Mouse (Mus musculus) embryonic facial prominence, embryonic 15.5 days (tissue): ENCODE measurements around the gene Mrgprg. TPM values are rescaled to one million over a fixed set of nuclear protein-coding genes. Genes with fewer than 3 reads are reported as not detected.

Experiments used
- ATAC-seq: fragments of 200-750 bp; cut with Nextera tagmentation; 2 replicates; pipeline ENCODE4 v1.8.0; 2017; ENCODE audit warnings: low read depth, moderate TSS enrichment; ENCODE audit not compliant: insufficient number of reproducible peaks, low FRiP score, low TSS enrichment
- H3K27ac ChIP-seq: fragments of 300-500 bp; sonication (generic); replicated peaks from 2 replicates; pipeline ENCODE4 v1.5.1; 2015; ENCODE audit warnings: mild to moderate bottlenecking, inconsistent platforms
- H3K27me3 ChIP-seq: fragments of 300-500 bp; sonication (generic); 2 replicates; pipeline ENCODE4 v1.6.1; 2015; ENCODE audit warnings: inconsistent platforms
- H3K36me3 ChIP-seq: fragments of 300-500 bp; sonication (generic); 2 replicates; pipeline ENCODE4 v1.6.1; 2015; ENCODE audit warnings: mild to moderate bottlenecking, inconsistent platforms
- H3K4me1 ChIP-seq: fragments of 300-500 bp; sonication (generic); 2 replicates; pipeline ENCODE4 v1.6.1; 2015; ENCODE audit warnings: inconsistent platforms
- H3K4me2 ChIP-seq: fragments of 300-500 bp; sonication (generic); replicated peaks from 2 replicates; pipeline ENCODE4 v1.6.1; 2015; ENCODE audit warnings: mild to moderate bottlenecking, inconsistent platforms
- H3K4me3 ChIP-seq: fragments of 300-500 bp; sonication (generic); replicated peaks from 2 replicates; pipeline ENCODE4 v1.5.1; 2015; ENCODE audit warnings: mild to moderate bottlenecking, inconsistent platforms
- H3K9ac ChIP-seq: fragments of 300-500 bp; sonication (generic); 2 replicates; pipeline ENCODE4 v1.6.1; 2015; ENCODE audit warnings: inconsistent platforms
- H3K9me3 ChIP-seq: fragments of 300-500 bp; sonication (generic); replicated peaks from 2 replicates; pipeline ENCODE4 v1.6.1; 2016; ENCODE audit warnings: inconsistent platforms
- WGBS: fragments of 180-500 bp; shearing (Covaris S2); methylation state at CpG from one replicate; pipeline ENCODE4 v1.1.7; 2015; 5-methylcytosine and 5-hydroxymethylcytosine counted together
- polyA plus RNA-seq: library from polyadenylated mRNA; unstranded; fragments of >200 nt; fragmentation: Nextera tagmentation; extraction: Ambion mirVana; gene quantifications from 2 replicates; pipeline ENCODE4 v1.2.1, GENCODE M21; 2015

Mrgprg gene
- not detected in 2 replicates for polyA plus RNA-seq

DNA sequence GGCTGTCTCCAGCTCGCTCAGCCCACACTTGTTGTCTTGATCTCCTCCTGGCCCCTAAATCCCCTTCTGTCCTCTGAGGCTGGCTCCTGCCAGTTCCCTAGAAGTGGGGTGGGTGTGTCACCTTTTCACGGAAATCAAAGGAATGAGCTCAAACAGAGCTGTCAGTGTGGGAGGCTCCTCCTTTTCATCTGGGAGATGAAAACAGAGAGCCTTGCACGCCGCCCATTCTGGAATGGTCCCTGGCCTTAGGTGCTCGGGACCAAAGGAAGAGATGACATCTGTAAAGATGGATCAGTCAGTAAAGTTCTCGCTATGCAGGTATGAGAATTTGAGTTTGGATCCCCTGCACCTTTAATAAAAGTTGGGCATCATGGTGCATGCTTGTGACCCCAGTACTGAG lies at the start of gene Mrgprg:
Gene Mrgprg (minus strand): TSS at position 101 of the 400 bp plus-strand sequence.
- H3K4me2 ChIP-seq, result no peak within 1 kb of the TSS
- peaks cover 27% of the 10 kb centered on the region for H3K27me3 ChIP-seq
- no peak within 1 kb of the TSS for H3K9ac ChIP-seq
- no peaks in the 10 kb centered on the region for H3K36me3 ChIP-seq
- H3K9me3 ChIP-seq, result no peaks in the 10 kb centered on the region
- H3K27ac ChIP-seq, result no peak within 1 kb of the TSS
- no peaks in the 10 kb centered on the region for H3K4me1 ChIP-seq
- ATAC-seq, result no peak
- WGBS, result 37% methylated on average over 6 of the region's 6 CpGs
- no peak within 1 kb of the TSS for H3K4me3 ChIP-seq

DNA sequence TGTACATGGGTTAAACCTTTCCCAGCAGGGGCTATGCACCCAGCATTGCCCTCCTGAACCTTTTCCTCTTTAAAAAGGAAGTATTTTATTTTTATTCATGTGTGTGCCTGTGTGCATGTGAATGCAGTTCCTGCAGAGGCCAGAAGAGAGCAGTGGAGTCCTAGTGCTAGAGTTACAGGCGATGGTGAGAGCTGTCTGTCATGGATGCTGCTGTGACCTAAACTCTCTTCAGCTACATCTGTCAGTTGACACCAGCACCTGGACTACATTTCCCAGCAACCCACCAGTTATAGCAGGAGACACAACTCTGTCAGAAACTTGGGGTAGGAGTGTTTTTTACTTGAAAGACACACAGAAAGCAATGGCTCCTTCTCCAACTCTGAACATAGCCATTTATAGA lies 42.1 kb upstream of the Mrgprg start:
- H3K9ac ChIP-seq, result no peak overlapping the region
- peaks cover 78% of the 10 kb centered on the region for H3K36me3 ChIP-seq
- H3K27ac ChIP-seq, result no peak overlapping the region
- H3K27me3 ChIP-seq, result no peaks in the 10 kb centered on the region
- no peak for ATAC-seq
- no peaks in the 10 kb centered on the region for H3K4me1 ChIP-seq
- WGBS, result 44% methylated on average over 1 of the region's 1 CpGs
- no peak overlapping the region for H3K4me2 ChIP-seq
- no peaks in the 10 kb centered on the region for H3K9me3 ChIP-seq
- H3K4me3 ChIP-seq, result no peak overlapping the region

DNA sequence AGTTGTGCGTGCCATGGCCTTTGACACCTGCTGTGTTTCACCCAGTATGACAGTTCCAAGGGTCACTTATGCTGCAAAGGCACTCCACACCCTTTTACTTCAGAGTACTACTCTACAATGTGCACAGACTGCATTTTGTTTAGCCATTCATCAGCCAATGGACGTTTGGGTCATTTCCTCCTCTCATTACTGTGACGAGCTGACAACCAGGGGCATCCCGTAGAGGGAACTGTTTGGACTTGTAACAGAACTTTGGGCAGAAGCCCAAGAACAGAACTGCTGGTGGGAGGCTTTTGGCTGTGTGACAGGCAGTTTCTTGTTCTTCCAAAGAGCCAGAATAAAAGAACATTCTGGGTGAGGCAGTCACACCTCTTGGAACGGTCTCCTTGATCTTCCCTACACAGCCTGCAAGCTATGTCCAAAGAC lies 38.4 kb upstream of the Mrgprg start:
- WGBS, result 66% methylated on average over 5 of the region's 5 CpGs
- no peak overlapping the region for H3K27ac ChIP-seq
- no peaks in the 10 kb centered on the region for H3K27me3 ChIP-seq
- H3K4me2 ChIP-seq, result no peak overlapping the region
- ATAC-seq, result no peak
- H3K4me3 ChIP-seq, result no peak overlapping the region
- H3K9ac ChIP-seq, result no peak overlapping the region
- peaks cover 72% of the 10 kb centered on the region for H3K36me3 ChIP-seq
- no peaks in the 10 kb centered on the region for H3K9me3 ChIP-seq
- no peaks in the 10 kb centered on the region for H3K4me1 ChIP-seq

DNA sequence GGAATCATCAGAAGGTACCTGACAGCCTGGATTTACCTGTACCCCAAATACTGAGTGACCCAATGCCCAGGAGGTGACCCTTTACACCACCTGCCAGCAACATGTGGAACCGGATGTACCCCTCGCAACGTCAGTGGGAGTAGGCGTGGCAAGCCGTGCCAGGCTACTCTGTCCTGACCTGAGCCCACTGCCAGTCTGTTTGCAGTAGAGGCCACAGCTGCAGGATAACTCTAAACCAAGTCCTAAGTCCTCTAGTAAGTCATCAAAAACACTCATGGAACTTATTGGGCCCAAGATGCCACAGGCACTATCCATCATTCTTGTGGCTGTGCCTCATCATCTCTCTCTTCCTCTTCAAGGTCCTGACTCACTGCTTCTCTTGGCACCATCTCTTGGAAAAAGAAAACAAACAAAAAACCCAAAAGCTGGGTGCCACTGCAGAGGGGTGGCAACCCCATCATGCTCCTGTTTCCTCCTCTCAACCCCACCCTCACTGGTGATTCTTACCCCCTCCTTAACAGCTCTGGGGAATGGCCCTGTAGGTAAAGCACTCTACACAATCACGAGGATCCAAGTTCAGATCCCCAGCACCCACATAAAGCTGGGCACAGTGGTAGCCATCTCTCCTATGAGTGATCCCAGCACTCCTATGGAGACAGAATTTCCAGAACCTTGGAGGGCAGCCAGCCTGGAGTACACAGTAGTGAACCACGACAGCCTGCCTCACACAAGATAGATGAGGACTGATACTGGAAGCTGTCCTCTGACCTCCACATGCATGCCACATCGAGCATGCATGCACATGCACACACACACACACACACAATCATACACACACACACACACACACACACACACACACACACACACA lies 34.6 kb upstream of the Mrgprg start:
- Histone ChIP-seq H3K36me3 (peaks cover 77% of the 10 kb centered on the region), H3K4me2 (no peak overlapping the region), H3K9ac (no peak overlapping the region), H3K27ac (no peak overlapping the region), H3K4me1 (no peaks in the 10 kb centered on the region), H3K9me3 (no peaks in the 10 kb centered on the region), H3K4me3 (no peak overlapping the region), H3K27me3 (no peaks in the 10 kb centered on the region)
- WGBS, result 83% methylated on average over 8 of the region's 8 CpGs
- ATAC-seq, result no peak

DNA sequence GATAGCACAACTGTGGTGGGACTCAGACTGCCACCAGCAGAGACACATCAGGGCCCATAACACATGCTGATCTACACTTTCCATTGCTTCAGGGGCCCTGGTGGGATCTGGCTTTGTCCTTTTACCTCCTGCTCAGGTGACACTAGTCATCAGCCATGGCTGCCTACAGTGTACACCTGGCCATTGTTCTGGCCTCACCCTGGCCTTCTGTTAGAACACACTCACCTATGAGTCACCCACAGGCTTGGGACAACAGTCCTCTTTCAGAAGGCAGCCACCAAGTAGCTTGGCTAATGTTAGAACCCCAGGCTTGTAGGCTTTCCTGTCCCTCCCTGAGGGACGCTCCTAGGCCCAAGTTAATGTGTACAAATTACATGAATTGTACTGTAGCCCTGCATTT lies 34.0 kb upstream of the Mrgprg start:
- Histone ChIP-seq H3K4me2 (no peak overlapping the region), H3K36me3 (peaks cover 71% of the 10 kb centered on the region), H3K9me3 (no peaks in the 10 kb centered on the region), H3K27ac (no peak overlapping the region), H3K9ac (no peak overlapping the region), H3K4me3 (no peak overlapping the region), H3K27me3 (no peaks in the 10 kb centered on the region), H3K4me1 (no peaks in the 10 kb centered on the region)
- WGBS, result 96% methylated on average over 1 of the region's 1 CpGs
- ATAC-seq, result no peak

DNA sequence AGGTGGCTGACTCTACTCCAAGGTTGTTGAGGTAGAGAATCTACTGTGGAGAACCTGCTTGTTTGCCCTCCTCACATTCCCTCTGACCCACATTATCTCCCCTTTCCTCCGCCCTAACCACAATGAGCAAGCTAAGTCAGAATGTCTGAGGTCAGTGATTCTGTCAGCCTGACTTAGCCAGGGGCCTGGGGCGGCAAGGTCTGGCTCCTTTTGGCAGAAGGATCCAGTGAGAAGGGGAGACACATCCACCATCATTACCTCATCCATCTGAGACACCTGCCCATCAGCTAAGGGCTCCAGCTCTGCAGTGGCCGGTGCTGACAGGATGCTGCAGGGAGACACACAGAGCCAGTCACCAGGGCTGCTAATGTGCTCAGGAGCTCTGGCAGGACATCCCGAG lies 32.0 kb upstream of the Mrgprg start:
- Histone ChIP-seq H3K36me3 (peaks cover 62% of the 10 kb centered on the region), H3K9me3 (no peaks in the 10 kb centered on the region), H3K4me1 (no peaks in the 10 kb centered on the region), H3K27me3 (no peaks in the 10 kb centered on the region), H3K4me2 (no peak overlapping the region), H3K27ac (no peak overlapping the region), H3K4me3 (no peak overlapping the region), H3K9ac (no peak overlapping the region)
- ATAC-seq, result no peak
- 91% methylated on average over 4 of the region's 4 CpGs for WGBS

DNA sequence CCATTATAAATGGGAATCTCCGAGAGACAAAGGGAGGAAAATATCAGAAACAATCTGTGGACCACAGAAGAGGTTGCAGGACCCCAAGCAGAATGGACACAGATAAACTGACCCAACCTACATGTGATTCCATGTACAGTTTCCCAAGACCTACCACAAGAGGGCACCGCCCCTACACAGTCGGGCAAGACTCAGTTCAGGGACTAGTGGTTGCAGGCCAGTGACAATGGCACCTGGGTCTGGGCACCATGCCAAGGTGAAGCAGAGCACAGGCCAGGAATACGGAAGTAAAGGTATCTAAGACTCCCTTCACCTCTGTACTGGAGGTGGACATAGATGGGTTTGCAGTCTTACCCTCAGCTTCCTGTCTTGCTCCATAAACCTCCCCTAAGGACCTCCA lies 26.3 kb upstream of the Mrgprg start:
- 0 out of 2 replicates have a peak, but pooled peaks have one; percentile 29 for ATAC-seq
- no peak overlapping the region for H3K9ac ChIP-seq
- WGBS, result 51% methylated on average over 4 of the region's 4 CpGs
- H3K9me3 ChIP-seq, result no peaks in the 10 kb centered on the region
- H3K4me2 ChIP-seq, result no peak overlapping the region
- H3K27ac ChIP-seq, result no peak overlapping the region
- H3K4me1 ChIP-seq, result no peaks in the 10 kb centered on the region
- no peak overlapping the region for H3K4me3 ChIP-seq
- H3K36me3 ChIP-seq, result peaks cover 20% of the 10 kb centered on the region
- H3K27me3 ChIP-seq, result no peaks in the 10 kb centered on the region

DNA sequence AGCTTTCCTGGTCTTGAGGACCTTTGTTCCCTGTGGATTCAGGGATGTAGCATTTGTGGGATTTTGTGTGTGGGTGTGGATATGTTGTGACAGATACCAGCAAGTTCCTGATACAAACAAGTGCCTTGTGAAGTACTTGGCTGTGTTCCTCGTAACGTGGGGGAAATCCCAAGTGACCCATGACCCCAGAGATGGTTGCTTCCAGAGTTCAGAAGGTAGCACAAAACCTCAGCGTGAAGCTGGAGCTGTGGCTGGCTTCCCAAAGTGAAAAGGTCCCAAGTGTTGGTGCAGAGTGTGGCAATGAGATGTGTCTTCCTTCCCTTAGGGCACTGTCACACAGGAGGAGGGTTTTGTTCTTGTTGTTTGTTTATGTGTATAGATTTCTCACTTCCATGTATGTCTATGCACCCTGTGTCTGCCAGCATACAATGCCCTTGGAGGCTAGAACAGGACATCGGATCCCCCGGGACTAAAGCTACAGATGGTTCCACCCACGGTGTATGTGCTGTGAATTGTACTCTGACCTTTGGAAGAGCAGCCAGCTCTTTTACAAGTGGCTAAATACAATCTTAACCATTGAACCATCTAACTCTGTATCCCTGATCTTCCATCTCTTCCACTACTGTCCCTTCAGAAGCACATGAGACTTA lies 25.7 kb upstream of the Mrgprg start:
- H3K9ac ChIP-seq, result no peak overlapping the region
- WGBS, result 78% methylated on average over 6 of the region's 6 CpGs
- H3K27me3 ChIP-seq, result no peaks in the 10 kb centered on the region
- ATAC-seq, result no peak
- H3K9me3 ChIP-seq, result no peaks in the 10 kb centered on the region
- H3K27ac ChIP-seq, result no peak overlapping the region
- H3K4me2 ChIP-seq, result no peak overlapping the region
- peaks cover 14% of the 10 kb centered on the region; the same call in 1 of the 2 replicates for H3K36me3 ChIP-seq
- no peak overlapping the region for H3K4me3 ChIP-seq
- H3K4me1 ChIP-seq, result no peaks in the 10 kb centered on the region

DNA sequence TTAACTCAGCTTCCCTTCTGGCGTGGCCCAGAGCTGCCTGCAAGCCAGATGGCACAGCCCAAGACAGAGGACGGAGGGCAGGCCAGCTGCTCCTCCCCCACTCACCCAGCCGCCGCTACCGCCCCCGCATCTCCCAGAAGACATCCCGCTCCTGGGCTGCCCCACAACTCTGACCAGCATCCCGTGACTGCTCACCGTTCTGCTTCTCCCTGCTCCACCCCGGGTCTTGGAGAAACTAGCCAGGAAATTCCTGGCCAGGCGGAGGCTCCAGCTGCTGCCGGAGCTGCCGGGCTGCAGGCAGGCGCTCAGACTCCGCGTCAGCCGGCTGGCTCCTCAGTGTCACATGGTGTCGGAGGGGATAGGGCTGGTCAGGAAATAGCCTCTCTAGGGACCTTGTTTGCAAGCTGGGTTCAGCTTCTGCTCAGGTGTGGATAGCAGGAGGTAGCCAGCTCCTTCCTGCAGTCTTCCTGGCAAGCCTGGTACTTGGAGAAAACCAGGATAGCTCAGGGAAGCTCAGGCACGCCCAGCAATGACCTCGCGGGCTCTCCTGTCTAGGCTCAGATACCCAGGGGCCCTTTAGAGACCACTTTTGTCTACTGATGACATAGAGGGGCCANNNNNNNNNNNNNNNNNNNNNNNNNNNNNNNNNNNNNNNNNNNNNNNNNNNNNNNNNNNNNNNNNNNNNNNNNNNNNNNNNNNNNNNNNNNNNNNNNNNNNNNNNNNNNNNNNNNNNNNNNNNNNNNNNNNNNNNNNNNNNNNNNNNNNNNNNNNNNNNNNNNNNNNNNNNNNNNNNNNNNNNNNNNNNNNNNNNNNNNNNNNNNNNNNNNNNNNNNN lies 17.4 kb upstream of the Mrgprg start, which contains the start of gene Mrgpre:
Gene Mrgpre (minus strand): TSS at position 505 of the 834 bp plus-strand sequence.
- peak; percentile 85 for ATAC-seq
- H3K9ac ChIP-seq, result 0 out of 2 replicates have a peak within 1 kb of the TSS, but pooled peaks have one; percentile 10
- H3K27ac ChIP-seq, result peak within 1 kb of the TSS; percentile 82
- H3K9me3 ChIP-seq, result no peaks in the 10 kb centered on the region
- no peaks in the 10 kb centered on the region for H3K27me3 ChIP-seq
- 4% methylated on average over 16 of the region's 21 CpGs for WGBS
- H3K4me1 ChIP-seq, result peaks cover 33% of the 10 kb centered on the region
- H3K4me2 ChIP-seq, result peak within 1 kb of the TSS; percentile 72
- H3K4me3 ChIP-seq, result peak within 1 kb of the TSS; percentile 45
- H3K36me3 ChIP-seq, result no peaks in the 10 kb centered on the region; the same call in 1 of the 2 replicates

DNA sequence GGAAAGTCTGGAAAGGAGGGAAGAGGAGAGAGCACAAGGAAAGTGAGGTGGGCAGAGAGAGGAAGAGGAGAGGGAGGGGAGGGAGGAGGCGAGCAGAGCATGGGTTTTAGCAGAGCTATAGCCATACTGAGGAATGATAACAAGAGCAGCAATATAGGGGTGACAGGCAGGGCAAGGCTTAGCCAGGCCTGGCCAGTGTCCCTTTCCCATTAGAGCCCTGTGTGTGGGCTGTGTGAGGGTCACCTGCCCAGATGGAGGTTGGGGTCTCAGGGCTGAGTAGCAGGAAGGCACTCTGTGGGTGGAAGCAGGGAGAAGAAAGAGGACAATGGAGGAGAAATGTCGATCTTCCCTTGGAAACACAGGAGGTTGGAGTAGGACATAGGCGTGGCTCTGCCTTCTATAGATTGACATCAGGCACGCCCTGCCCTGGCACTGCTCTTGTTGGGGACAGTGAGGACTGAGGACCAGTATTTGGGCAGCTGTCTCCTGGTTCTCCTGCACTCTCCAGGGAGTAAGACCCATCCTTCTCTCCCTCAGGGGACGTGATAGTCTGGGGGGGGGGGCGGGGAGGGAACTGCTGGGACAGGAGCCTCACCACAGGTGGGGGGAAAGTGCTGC lies 16.7 kb upstream of the Mrgprg start:
- Histone ChIP-seq H3K36me3 (no peaks in the 10 kb centered on the region; the same call in 1 of the 2 replicates), H3K9me3 (no peaks in the 10 kb centered on the region), H3K4me2 (peak overlapping the region; percentile 72), H3K9ac (no peak overlapping the region), H3K4me1 (peaks cover 33% of the 10 kb centered on the region), H3K27me3 (no peaks in the 10 kb centered on the region), H3K27ac (peak overlapping the region; percentile 82), H3K4me3 (peak overlapping the region; percentile 45)
- peak; percentile 44 for ATAC-seq
- WGBS, result 21% methylated on average over 6 of the region's 6 CpGs
